Mouse (Mus musculus) cortical plate, adult 2 months (tissue): ENCODE measurements around the gene Ccdc85b.

Experiments used
- CTCF ChIP-seq: fragments of 200-500 bp; IDR thresholded peaks from 2 replicates; pipeline ENCODE4 v1.5.1; 2011; ENCODE audit warnings: mild to moderate bottlenecking, control low read depth, low read length; ENCODE audit not compliant: insufficient read depth; ENCODE audit errors: extremely low read depth
- POLR2A ChIP-seq: fragments of 200-500 bp; IDR thresholded peaks from 2 replicates; pipeline ENCODE4 v1.6.1; 2011; ENCODE audit warnings: mild to moderate bottlenecking, low read length, control low read depth; ENCODE audit not compliant: insufficient read depth; ENCODE audit errors: extremely low read depth

DNA sequence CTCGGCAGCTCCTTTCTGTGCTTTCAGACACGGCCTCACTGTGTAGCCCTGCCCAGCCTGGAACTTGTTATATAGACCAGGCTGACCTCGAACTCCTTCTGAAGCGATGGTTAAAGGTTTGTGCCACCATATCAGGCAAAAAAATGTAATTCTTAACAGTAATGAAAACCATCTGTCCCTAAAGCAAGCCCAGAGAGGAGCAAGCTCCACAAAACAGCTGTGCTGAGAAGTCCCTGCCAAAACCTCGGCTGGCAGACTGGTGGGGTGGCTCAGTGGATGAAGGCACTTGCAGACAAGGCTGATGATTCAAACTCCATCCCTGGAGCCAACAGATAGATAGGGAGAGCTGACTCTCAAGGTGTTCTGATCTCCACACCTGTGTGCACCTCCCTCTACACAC, 48.6 kb downstream of the Ccdc85b start:
- TF ChIP-seq POLR2A (no peak), CTCF (no peak)
